Mouse (Mus musculus) skeletal muscle tissue, postnatal 0 days (tissue): Measurements from ENCODE around the gene Nop2. TPM values are rescaled to one million over a fixed set of nuclear protein-coding genes. Genes with fewer than 3 reads are reported as not detected.

Source experiments
- microRNA-seq, 2 experiments: library from miRNA; unstranded; fragments of <30 nt; microRNA quantifications; one replicate each; pipeline ENCODE4; 2016
- polyA plus RNA-seq: library from polyadenylated mRNA; unstranded; fragments of >200 nt; fragmentation: Nextera tagmentation; extraction: Ambion mirVana; gene quantifications from 2 replicates; pipeline ENCODE4 v1.2.1, GENCODE M21; 2015

Gene Nop2
- polyA plus RNA-seq, result 28.0 and 28.3 TPM in 2 replicates

GRCm38 (mm10) chr6:125131302-125132156, at the start of gene Nop2:
Gene Nop2 (plus strand): TSS chr6:125131909.

GRCm38 (mm10) chr6:125095391-125096278, 36.1 kb upstream of the Nop2 start, which contains the start of gene Chd4:
Gene Chd4 (plus strand): TSS chr6:125095981.

GRCm38 (mm10) chr6:125145001-125145400, 13.3 kb downstream of the Nop2 start, which contains the start of gene Iffo1:
Gene Iffo1 (plus strand): TSS chr6:125145241.

GRCm38 (mm10) chr6:125166051-125166751, 34.5 kb downstream of the Nop2 start, which contains the start of gene Gapdh:
Gene Gapdh (minus strand): TSS chr6:125166467.

GRCm38 (mm10) chr6:125191332-125192015, 59.8 kb downstream of the Nop2 start, which contains the start of the genes Ncapd2 and Mrpl51:
Gene Ncapd2 (minus strand): TSS chr6:125191701.
Gene Mrpl51 (plus strand): TSS chr6:125191801.

Small RNAs within 50 kb of the gene (microRNA-seq; reads per million reads assigned to microRNA genes)
- 0 to 0.30 reads per million in 2 experiments for gene Mir7045

Other genes with a start within 250 kb of the Nop2 start
- 0.40 and 0.52 TPM in 2 replicates for gene Cd4, start 243.7 kb upstream of the Nop2 start, polyA plus RNA-seq
- gene Lag3, start 220.2 kb upstream of the Nop2 start, polyA plus RNA-seq, result 0.87 and 1.0 TPM in 2 replicates
- 182 and 227 TPM in 2 replicates for gene Ptms, start 211.8 kb upstream of the Nop2 start, polyA plus RNA-seq
- 275 and 312 TPM in 2 replicates for gene Mlf2, start 200.5 kb upstream of the Nop2 start, polyA plus RNA-seq
- 106 and 117 TPM in 2 replicates for gene Cops7a, start 166.4 kb upstream of the Nop2 start, polyA plus RNA-seq
- gene Pianp, start 135.2 kb upstream of the Nop2 start, polyA plus RNA-seq, result 0.21 and 0.58 TPM in 2 replicates
- 5.5 and 7.5 TPM in 2 replicates for gene Zfp384, start 122.8 kb upstream of the Nop2 start, polyA plus RNA-seq
- 56.2 and 64.5 TPM in 2 replicates for gene Ing4, start 92.1 kb upstream of the Nop2 start, polyA plus RNA-seq
- 2.7 and 3.3 TPM in 2 replicates for gene Acrbp, start 82.2 kb upstream of the Nop2 start, polyA plus RNA-seq
- 0.23 and 0.78 TPM in 2 replicates for gene Lpar5, start 64.0 kb upstream of the Nop2 start, polyA plus RNA-seq
- gene Chd4, start 35.9 kb upstream of the Nop2 start, polyA plus RNA-seq, result 37.2 and 42.4 TPM in 2 replicates
- 79.7 and 90.1 TPM in 2 replicates for gene Iffo1, start 13.3 kb downstream of the Nop2 start, polyA plus RNA-seq
- 6,738 and 7,144 TPM in 2 replicates for gene Gapdh, start 34.6 kb downstream of the Nop2 start, polyA plus RNA-seq
- 23.9 and 24.4 TPM in 2 replicates for gene Ncapd2, start 59.8 kb downstream of the Nop2 start, polyA plus RNA-seq
- 437 and 459 TPM in 2 replicates for gene Mrpl51, start 59.9 kb downstream of the Nop2 start, polyA plus RNA-seq
- 4.6 and 5.5 TPM in 2 replicates for gene Vamp1, start 83.6 kb downstream of the Nop2 start, polyA plus RNA-seq
- 3.9 and 5.1 TPM in 2 replicates for gene Tapbpl, start 100.0 kb downstream of the Nop2 start, polyA plus RNA-seq
- 3.2 and 5.3 TPM in 2 replicates for gene Cd27, start 105.1 kb downstream of the Nop2 start, polyA plus RNA-seq
- gene Tuba3a, start 154.1 kb downstream of the Nop2 start, polyA plus RNA-seq, result not detected in 2 replicates
- 32.5 and 39.7 TPM in 2 replicates for gene Ltbr, start 182.0 kb downstream of the Nop2 start, polyA plus RNA-seq
- 0.17 and 0.40 TPM in 2 replicates for gene Scnn1a, start 188.8 kb downstream of the Nop2 start, polyA plus RNA-seq
- gene Tnfrsf1a, start 217.5 kb downstream of the Nop2 start, polyA plus RNA-seq, result 32.6 and 49.5 TPM in 2 replicates
- 0.13 TPM in 2 replicates for gene Plekhg6, start 248.9 kb downstream of the Nop2 start, polyA plus RNA-seq